Mouse (Mus musculus) embryonic fibroblast, embryonic 13.5 days (primary cell): ENCODE data around the gene Cryba4.

Experiments
- CTCF ChIP-seq: IDR thresholded peaks from 2 replicates; pipeline ENCODE4 v1.5.1; 2011; ENCODE audit warnings: mild to moderate bottlenecking, control low read depth, low read length, moderate library complexity, borderline replicate concordance; ENCODE audit not compliant: insufficient read depth
- POLR2A ChIP-seq: IDR thresholded peaks from 2 replicates; pipeline ENCODE4 v1.6.1; 2011; ENCODE audit warnings: low read depth, mild to moderate bottlenecking, control low read depth, low read length, moderate library complexity

DNA sequence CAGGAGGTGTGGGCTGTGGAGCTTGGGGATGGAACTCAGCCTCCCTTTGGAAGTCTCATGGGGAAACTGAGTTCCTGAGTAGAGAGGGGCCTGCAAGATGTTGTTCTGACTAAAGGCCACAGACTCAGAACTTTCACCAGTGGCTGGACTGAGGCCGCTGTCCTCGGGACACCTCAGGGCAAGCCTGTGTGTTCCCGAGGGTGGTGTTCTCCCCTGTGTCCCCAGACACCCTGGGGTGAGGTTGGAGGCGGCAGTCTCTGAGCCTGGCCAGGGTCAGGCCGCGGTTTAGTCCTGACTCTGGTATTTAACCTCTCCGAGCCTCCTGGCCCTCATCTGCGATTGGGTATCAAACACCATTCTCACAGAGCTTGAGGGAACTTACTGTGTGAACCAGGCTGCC, 43.2 kb upstream of the Cryba4 start:
- no peak for TF ChIP-seq CTCF
- no peak for TF ChIP-seq POLR2A
